Mouse (Mus musculus) bone marrow macrophage, adult 2 months (primary cell): ENCODE data around the gene Fgf14.

Experiments used
- CTCF ChIP-seq: IDR thresholded peaks from 2 replicates; pipeline ENCODE4 v1.5.1; 2012; ENCODE audit warnings: low read depth, mild to moderate bottlenecking, low read length, moderate library complexity
- POLR2A ChIP-seq: IDR thresholded peaks from 2 replicates; pipeline ENCODE4 v1.6.1; 2012; ENCODE audit warnings: mild to moderate bottlenecking, low read depth, low read length, borderline replicate concordance

DNA sequence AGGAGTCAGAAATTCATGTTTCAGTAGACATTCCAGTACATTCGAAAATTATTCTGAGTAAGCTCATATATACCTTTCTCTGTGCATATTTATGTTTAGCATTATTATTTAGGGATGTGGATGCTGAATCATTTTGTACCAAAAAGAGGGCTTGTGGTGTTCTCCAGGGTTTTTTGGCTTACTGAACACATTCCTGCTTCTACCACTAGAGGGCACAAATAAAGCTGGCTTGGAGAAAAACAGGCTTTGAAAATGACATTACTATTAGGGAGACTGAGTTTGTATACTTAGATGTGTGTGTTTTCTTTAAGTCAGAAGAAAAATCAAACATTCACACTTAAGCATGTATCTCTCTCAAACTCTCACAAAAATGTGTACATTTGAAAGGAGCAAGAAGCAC is 266.0 kb downstream of the Fgf14 start:
- TF ChIP-seq POLR2A: no peak
- TF ChIP-seq CTCF: no peak
